Mouse (Mus musculus): ENCODE results near the gene Gm9913. TPM values are rescaled to one million over a fixed set of nuclear protein-coding genes. Genes with fewer than 3 reads are reported as not detected.

Gene Gm9913
- under 1 TPM in 1 of 2 experiments, not detected in 1; 0.09 TPM for total RNA-seq (2021)
- long read RNA-seq, experiment 1 = 0 reads
- long read RNA-seq, experiment 2 = 0 reads

DNA sequence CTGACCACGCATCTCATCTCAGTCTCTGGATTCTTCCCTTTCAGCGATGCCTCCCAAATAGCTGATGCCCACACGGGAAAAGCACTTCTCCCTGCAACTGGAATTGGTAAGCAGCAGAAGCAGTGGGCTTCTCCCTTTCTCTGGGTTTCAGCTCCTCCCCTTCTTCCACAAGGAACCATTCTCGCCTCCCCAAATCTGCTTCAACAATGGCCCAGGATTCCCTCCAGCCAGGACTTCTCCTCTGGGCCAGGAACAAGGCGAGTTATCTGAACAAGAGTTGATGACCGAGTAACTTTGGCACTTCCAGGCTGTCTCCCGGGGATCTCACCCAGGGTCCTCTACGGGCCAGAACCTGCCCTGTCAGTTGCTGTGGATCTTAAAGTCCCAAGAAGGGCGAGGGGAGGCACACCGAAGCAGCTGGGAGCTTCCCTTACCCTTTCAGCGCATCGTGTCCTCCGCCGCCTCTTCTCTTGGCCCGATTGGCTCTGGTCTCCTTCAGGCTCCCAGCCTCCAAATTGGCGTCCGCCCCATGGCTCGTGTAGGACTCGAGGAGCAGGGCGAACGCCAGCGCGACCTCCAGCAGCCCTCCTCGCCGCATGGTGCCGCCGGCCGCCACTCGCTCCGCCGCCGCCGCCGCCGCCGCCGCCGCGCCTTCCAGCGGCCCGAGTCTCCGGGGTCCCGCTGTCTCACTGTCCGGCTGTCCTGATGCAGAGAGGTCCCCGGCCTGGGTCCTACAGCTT lies at the start of gene Gm9913:
Gm9913 (plus strand) TSS at position 84 of the 740 bp plus-strand sequence.
- DNase-seq (ENCODE audit: low spot score) = peak; percentile 53

DNA sequence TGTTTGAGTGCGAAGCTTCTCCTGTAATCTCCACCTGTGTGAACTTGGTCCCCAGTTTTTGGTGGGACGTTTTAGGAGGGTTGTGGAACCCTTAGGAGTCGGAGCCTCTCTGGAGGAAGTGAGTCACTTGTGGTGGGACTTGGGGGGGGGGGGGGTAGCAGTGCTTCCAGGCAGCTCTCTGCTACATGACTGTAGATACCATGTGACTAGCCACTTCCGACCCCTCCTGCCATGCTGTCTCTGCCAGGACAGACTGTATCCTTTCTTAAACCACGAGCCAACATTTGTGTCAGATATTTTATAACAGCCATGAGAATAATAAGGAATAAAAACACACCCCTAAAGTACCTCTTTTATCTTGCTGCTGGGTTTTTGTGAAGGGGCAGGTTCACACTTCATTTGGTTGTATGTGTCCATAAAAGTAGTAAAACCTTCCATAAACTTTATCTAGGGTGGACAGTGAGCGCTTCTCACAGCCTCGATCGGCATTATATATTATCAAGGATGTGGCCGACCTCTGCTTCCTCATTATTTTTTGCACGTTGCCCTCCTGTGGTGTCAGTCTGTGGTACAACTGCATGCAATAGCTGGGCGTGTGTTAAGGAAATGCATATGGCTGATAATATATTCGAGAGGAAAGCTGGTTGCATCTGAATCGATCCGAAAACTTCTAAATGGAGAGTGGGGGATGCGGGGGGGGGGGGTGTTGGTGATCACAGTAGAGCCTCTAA lies 48.7 kb upstream of the Gm9913 start:
- no peak for DNase-seq (ENCODE audit: low spot score)

DNA sequence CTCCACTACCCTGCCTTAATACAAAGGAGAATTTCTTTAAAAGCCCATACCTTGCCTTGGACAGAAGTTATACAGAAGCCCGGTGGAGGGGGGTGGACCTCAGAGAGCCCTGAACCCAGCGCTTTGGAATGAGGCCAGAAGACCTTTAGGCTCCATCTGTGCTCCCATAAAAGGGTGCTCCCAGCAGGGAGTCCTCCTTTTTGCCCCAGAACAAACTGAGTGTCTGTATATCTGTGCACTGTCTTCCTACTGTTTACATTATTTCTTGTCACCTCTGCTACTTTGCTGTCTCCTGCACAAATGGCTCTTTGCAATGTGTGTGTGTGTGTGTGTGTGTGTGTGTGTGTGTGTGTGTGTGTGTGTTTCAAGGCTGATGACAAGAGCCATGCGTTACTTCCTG lies 45.8 kb upstream of the Gm9913 start:
- DNase-seq (ENCODE audit: low spot score) = no peak

DNA sequence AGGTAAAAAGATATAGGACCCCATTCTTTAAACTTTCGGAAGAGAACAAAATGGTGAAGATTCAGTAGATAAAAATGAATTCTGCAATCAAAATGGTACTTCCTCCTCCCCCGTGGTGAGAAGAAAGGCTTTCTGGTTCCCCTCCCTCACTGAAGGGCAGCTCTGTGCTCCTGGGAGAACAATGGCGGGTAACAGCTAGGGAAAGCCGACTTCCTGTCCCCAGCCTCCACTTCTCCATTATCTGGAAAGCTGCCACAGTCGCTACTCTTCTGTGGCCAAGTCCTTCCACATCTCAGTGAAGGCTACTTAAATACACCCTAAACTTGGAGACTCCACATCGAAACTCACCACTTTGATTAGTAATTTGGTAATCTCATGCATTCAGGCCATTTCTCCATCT lies 40.9 kb upstream of the Gm9913 start:
- no peak for DNase-seq (ENCODE audit: low spot score)

DNA sequence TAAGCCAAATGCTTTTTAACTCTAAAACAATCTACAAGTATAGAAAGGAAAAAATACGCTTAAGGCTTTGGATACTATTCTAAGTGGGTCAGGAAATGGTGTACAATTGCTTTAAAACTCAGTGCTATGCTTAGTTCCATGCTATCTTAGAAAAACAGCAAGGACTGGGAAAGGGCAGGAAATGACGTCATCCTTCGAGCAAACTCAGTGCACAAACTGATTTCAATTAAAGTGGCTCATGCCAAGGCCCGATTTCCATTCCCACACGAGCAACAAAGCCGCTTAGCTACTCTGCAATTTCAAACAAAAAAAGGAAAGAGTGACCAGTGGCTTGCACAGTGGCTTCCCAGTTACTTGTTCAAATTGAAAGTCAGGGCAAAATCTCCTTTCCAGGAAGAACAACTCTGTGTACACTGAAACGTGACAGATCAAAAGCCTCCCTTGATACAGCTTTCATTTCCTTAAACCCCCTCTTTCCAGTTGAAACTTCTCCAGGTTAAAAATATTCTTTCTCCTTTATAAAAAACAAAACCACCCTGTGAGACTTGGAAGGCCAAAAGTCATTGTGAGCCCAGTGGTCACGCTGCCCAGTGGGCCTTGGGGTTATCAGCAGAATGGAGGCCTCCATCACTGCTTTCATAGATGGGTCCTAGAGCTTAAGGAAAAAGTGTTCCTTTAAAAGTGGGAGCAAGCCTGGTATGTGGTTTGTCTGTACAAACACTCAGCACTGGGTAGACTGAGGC lies 34.2 kb upstream of the Gm9913 start:
- DNase-seq (ENCODE audit: low spot score) = peak; percentile 54

DNA sequence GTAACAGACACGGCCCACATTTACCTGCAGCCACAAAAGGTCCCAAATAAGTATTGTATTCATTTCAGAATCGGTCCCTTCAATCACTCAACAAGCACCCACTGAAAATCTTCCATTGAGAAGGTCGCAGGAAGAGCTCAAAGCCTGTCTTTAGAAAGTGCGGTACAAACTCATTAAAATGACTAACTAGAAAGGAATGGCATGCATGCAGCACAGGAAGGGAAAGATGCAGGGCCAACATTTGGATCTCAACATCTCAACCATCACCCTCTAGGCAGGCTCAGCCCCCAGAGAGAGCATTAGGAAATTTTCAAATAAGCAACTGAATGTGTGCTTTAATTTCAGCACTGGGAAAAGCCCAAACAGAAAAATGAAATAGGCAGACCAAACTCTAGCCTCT lies 33.2 kb upstream of the Gm9913 start:
- DNase-seq (ENCODE audit: low spot score) = no peak

DNA sequence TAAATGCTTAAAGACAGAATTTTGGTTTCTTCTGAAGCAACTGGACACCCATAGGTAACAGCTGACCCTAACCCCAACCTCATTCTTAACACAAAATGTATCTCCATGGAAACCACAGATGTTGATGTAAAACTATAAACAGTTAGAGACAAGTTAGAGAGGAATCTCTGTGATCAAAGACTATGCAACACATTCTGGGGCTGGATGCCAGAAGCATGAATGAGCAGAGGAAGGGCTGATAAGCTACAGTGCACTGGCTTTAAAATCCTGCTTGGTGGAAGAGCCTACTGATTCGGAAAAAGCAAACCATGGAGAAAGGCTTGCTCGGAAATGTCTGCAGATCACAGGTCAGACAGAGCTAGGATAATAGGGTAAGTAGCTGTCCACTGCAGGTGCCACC lies 31.7 kb upstream of the Gm9913 start:
- DNase-seq (ENCODE audit: low spot score) = no peak

DNA sequence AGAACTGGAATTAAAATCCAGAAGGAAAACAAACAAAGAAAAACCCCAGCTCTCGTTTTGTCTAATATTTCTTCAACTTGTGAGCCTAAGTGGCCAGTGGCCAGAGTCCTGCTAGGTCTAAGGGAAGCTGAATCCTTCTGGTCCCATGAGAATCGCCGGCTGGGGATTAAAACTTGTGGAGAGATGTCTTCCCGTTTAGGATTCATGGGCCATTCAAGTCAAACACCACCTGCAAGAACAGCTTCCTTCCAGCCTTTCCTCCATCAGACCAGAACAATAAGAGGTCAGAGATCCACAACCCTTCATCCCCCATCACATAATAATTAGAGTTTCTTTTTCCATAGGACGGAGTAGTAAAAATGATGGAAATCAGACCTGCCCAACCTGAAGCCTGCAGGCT lies 30.2 kb upstream of the Gm9913 start:
- no peak for DNase-seq (ENCODE audit: low spot score)

DNA sequence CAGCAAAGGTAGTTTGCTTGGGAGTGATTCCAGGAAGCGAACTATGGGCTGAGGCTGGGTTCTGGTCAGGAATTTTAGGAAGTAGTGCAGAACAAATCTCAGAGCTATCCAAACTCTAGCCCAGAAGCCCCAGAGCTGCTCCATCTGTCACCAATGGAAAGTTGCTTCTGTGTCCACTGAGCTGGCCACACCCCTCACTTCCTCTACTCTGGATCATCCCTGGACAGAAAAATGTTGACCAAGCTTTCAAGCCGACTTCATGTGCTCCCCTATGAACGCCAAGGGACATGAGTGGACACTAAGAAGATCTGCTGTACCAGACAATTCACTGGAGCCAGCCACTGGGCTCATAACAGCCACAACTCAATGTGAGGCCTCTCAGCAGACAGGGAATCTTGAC lies 28.7 kb upstream of the Gm9913 start:
- DNase-seq (ENCODE audit: low spot score) = no peak

DNA sequence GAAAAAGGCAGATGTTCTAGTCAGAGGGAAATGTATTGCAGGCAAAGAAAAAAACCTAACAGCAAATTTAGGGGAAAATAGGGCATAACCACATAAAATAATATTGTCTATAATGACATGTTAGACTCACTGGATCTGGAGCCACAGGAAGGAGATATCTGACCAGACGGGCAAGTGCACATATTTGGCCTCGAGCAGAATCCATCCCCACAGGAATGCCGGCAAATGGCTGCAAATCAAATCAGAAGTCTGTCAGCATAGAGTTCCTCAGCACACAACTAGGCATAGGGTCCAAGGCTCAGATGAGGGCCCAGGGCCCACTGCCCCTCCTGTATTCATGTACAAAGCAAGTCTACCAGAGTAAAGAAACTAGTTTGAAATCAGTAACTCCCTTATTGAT lies 27.5 kb upstream of the Gm9913 start:
- DNase-seq (ENCODE audit: low spot score) = no peak

DNA sequence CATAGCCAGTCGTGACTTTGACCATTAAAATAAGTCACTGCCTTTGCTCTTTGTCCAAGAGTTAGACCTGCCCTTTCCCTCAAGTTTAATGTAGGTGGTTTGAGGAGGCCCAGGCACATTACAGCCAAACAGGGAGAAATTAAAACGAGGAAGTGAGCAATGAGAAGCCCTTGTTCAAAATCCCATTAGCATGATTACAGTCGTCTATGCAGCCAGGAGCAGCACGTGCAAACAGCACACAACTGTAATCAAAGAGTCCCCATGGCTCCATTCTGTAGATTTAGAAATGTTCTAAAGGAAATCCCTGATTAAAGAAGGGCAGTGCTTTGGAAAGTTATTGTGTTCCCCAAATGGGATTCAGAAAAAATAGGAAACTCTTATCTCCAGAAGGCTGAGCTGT lies 26.2 kb upstream of the Gm9913 start:
- no peak for DNase-seq (ENCODE audit: low spot score)

DNA sequence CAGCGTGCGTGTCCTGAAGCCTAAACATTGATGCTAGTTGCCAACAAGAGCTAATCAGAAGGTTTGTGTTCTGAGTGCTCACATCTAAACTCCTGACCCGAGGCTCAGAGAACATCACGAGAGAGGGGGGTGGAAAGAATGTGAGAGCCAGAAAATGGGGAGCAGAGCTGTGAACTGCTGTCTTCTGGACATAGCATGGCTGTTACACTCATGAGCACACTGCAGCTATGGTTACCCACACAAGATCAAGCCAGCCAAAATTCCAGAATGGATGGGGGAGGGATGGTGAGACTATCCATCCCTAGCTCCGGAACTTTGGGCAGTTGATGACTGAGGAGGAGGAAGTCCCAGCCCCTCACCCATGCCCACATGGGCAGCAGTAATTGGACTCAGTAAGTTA lies 24.8 kb upstream of the Gm9913 start:
- no peak for DNase-seq (ENCODE audit: low spot score)

DNA sequence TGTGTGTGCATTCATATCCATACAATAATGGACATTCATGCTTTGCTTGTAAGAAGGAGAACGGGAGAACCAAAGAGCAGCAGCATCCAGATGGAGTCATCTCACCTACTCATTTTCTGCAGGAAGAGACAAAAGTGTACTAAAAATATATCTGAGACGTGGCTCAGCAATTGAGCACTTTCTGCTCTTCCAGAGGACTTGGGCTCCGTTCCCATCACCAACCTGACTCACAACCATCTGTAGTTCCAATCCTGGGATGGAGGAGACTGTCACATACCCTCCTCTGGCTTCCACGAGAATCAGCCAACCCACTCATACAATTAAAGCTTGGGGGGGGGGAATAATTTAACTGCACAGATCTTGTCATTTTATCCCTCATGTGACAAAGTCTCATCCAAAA lies 23.8 kb upstream of the Gm9913 start:
- DNase-seq (ENCODE audit: low spot score) = no peak

DNA sequence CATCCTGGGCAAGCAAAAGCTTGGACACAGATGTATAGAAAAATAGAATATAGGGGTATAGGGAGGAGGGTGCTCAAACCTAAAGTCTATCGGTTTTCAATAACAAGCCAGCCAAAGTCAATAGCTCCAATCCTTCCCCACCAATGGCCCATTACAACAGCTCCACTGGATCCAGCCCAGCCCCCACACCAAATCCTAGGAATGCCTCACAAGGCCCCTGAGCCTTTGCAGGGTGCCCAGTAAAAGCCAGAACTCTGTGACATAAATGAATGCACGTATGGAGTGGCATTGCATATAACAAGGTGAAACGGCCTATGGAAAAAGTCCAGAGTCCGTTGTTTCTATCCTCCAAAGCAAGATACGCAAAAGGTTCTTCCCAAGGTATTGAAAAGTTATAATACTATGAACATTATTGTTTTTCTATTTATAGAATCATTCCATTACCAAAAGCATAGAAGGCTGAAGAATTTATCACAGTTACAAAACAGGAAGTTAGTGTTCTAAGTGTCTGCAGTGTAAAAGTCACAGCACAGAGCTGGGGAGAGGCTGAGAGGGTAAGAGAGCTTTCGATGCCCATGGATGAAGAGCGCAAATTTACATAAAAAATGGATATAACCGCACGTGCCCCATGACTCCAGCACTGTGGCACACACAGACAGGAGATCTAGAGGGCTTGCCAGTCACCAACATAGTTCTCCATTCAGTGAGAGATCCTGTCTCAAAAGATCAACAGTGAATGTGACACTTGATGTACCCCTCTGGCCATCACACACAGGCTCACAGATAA lies 23.2 kb upstream of the Gm9913 start:
- no peak for DNase-seq (ENCODE audit: low spot score)

DNA sequence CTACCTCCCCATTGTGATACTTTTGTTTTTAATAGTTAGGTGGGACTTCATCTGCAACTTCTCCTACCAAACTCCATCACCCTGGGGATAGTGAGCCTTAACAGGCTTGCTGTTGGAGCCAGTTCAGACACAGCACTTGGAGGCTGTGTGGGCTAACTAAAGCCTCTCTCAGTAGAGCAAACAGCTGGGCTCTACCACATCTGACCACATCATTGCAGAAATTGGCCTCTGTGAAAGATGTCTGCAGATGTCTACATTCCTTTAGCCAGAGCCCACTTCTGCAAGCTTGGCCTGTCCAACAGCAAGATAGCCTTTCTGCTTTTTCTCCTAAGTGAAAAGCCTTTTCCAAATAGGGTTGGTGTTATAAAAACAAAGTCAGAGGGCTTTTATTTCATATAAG lies 20.7 kb upstream of the Gm9913 start:
- DNase-seq (ENCODE audit: low spot score) = peak; percentile 45

DNA sequence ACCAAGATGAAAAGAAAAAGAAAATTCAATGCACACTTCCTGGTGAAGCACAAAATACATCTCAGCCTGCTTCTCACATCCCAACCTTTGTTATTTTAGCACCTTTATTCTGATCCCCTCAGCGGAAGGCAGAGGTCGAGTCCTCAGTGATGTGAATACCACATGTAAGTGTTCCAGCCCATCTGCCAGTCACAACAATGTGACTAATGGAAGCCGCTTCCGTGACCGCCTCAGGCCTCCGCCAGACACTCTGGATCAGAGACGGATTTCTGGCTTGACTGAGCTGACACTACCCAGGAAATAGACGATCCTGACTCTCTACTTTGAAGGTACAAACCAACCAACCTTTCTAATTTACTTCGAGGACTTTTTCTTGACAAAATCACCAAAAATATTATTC lies 20.0 kb upstream of the Gm9913 start:
- no peak for DNase-seq (ENCODE audit: low spot score)

DNA sequence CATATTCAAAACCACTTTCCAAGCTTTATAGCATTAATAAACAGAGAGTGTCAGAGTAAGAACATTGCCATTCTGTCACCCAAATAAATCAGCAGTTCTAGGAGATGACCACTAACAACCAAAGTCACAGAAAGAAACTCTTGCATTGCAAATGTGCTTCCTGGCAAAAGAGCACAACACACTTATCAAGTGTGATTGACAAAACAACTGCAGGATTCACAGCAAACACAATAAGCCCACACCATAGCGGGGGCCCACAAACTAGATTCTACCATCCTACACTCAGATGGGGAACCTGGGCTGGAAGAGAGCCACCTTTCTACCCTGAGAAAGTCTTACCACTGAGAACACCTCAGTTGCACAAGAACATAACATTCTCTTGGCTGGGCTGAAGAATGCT lies 14.9 kb upstream of the Gm9913 start:
- no peak for DNase-seq (ENCODE audit: low spot score)

DNA sequence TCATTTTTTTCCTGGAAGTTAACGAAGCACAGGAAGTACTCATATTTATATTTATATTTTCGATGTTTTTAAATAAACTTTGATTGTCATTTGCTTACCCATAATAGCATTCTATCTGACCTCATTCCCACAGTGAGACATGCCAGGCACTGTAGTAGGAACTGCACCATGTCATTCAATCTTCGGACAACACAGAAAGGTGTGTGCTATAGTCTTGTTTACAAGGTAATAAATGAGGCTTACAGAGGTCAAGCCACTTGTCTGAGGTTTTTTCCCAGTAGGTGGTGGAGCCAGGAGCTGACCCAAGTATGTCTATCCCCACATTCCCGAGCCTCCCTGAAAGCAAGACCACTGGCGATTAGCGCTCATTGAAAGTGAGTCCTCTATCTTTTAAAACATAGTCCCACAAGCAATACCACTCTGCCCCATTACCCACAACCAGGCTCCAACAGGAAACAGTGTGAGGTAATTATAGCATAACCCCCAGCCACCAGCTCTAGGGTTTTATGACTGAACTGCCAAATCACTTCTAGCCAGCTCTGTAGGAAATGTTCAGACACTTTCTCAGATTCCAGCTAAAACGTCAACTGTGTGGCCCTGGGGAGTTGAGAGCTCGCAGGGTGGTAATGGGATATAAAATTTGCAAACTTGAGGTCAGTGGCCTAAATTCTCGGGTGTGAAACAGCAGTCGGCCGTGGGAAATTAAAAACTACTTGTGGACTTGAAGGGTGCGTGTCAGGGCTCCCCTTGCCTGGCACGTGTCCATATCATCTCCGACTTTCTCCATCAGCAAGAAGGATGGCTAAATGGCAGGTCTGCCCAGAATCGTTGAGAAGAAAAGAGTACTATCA lies 12.6 kb upstream of the Gm9913 start:
- DNase-seq (ENCODE audit: low spot score) = no peak

DNA sequence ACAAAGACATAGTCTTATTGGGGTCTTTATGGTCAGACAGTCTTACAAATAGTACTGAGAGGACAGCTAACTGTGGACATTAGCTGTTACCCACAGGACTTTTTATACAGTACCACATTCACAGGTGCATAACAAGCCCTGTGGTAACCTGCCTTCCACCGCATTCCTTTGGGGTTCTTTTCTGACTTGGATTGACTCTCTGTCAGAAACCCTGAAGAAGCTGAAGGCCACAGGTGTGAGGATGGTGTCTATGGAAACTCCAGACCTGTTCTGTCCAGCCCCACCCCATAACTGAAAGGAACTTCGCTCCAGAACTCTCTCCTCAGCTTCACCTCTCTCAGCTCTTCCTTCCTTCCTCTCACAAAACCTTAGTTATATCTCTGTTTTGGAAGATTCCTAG lies 10.6 kb upstream of the Gm9913 start:
- no peak for DNase-seq (ENCODE audit: low spot score)
